Mouse (Mus musculus): ENCODE results near the gene Spin1. TPM values are rescaled to one million over a fixed set of nuclear protein-coding genes. Genes with fewer than 3 reads are reported as not detected.

The Spin1 gene
- polyA plus RNA-seq, 1 experiment from 2014 or later, result 120 TPM

DNA sequence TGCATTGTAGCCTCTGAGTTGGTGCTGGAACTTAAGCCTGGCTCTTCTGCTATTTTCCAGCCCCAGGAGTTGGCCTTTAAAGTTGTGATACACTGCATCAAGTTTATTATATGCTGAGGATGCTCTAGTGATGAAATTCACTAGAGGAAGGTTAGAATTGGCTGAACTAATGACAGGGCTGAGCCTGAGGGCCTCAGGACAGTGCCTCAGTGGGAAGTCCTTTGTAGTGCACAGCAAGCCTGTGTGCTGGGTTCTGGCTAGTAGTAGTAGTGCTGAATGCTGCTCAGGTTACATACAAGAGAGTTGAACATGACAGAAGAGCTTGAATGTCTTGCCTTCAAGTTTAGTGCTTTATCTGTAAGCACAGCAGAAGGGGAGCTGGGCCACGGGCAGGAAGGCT lies 21.3 kb downstream of the Spin1 start:
- Histone ChIP-seq H3K9me3 (replicated peaks) (no peaks in the 10 kb centered on the region), H3K4me3 (no peak overlapping the region), H3K4me1 (peaks cover 56% of the 10 kb centered on the region), H3K9ac (no peak overlapping the region), H3K27ac (no peak overlapping the region), H3K4me2 (no peak overlapping the region), H3K27me3 (no peaks in the 10 kb centered on the region), H3K36me3 (ENCODE audit: poor library complexity, severe bottlenecking) (peaks cover 19% of the 10 kb centered on the region; the same call in 1 of the 2 replicates)
- no peak for ATAC-seq
- WGBS, result 39% methylated on average over 1 of the region's 1 CpGs

DNA sequence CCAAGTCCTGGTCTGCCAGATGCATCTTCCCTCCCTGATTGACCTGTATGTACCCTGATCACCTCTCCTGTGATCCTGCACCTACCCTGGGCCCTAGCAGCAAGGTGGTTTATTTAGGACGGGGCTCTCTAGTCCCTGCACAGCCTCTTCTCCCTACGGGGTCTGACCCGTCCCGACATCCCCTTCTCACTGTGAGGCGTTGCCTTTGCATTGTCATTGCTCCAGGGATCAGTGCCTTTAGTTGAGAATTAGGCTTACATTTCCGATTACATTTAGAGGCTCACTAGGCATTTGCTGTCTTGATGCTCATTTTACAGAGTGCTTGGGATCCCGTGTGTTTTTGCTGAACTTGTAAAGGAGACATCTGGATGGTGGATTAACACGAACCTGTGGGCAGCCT lies 22.1 kb downstream of the Spin1 start:
- no peak for ATAC-seq
- Histone ChIP-seq H3K4me1 (peaks cover 56% of the 10 kb centered on the region), H3K36me3 (ENCODE audit: poor library complexity, severe bottlenecking) (peaks cover 20% of the 10 kb centered on the region), H3K27ac (no peak overlapping the region), H3K9ac (no peak overlapping the region), H3K4me2 (no peak overlapping the region), H3K27me3 (no peaks in the 10 kb centered on the region), H3K9me3 (replicated peaks) (no peaks in the 10 kb centered on the region), H3K4me3 (no peak overlapping the region)
- WGBS, result 82% methylated on average over 8 of the region's 8 CpGs

DNA sequence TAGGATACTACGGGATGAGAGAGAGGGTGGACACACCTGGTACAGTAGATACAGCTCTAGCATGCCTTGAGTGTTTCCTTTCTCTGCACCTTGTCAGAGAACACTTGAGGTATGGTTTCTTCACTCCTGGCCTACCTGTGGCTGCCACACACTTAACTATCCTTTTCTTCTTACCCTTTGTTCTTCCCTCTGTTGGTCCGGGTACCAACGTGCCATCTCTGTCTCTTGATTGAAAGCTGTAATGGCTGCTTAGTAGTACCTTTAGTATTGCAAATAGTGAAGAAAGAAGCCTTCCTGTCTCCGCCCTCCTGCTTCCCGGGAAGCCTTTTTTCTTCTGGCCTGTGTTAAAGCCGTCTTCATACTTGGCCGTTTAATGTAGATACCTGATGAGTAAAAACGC lies 24.7 kb downstream of the Spin1 start:
- Histone ChIP-seq H3K9me3 (replicated peaks) (no peaks in the 10 kb centered on the region), H3K27ac (no peak overlapping the region), H3K4me1 (peaks cover 31% of the 10 kb centered on the region), H3K4me3 (no peak overlapping the region), H3K27me3 (no peaks in the 10 kb centered on the region), H3K9ac (no peak overlapping the region), H3K4me2 (no peak overlapping the region), H3K36me3 (ENCODE audit: poor library complexity, severe bottlenecking) (peaks cover 36% of the 10 kb centered on the region)
- WGBS, result 76% methylated on average over 8 of the region's 8 CpGs
- ATAC-seq, result no peak

DNA sequence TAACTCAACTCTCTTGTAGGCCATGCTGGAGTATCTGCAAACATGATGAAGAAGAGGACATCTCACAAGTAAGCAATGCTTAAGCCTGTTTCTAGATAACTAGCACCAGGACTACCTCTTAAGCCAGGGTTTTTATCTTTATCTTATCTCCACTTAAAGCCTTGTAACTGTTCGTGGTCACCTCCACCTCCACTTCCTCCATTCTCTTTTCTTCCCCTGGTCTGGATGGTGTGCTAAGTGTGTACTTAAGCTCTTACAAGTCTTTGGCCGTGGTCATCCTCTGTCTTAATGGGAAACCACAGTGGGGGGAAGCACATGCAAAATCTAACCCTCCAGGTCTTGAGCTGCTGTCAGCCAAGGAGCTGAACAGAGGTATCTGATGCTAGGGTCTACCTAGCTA lies 27.2 kb downstream of the Spin1 start:
- H3K36me3 ChIP-seq (ENCODE audit: poor library complexity, severe bottlenecking), result peaks cover 55% of the 10 kb centered on the region
- H3K9ac ChIP-seq, result no peak overlapping the region
- H3K27me3 ChIP-seq, result no peaks in the 10 kb centered on the region
- H3K4me3 ChIP-seq, result no peak overlapping the region
- no peaks in the 10 kb centered on the region for H3K9me3 ChIP-seq (replicated peaks)
- 99% methylated on average over 2 of the region's 2 CpGs for WGBS
- no peak overlapping the region for H3K4me2 ChIP-seq
- no peak for ATAC-seq
- H3K4me1 ChIP-seq, result peaks cover 5% of the 10 kb centered on the region; the same call in 1 of the 2 replicates
- no peak overlapping the region for H3K27ac ChIP-seq

DNA sequence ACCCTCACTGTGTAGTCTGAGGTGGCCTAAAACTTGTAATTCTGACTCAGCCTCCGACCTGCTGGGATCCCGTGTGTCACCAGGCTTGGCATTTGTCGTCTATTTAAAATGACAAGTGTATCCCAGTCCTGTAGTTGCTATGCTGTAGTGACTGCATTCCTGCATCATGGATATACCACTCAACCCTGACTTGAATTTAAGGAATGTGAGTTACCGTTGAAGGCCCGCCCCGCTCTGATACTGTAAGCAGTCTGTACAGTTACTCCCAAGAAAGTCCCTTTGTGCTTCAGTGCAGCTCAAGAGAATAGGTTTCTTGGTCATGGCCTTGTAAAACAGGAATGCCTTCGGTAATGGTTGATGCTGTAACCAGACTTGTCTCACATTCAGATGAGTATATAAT lies 27.7 kb downstream of the Spin1 start:
- H3K4me3 ChIP-seq, result no peak overlapping the region
- H3K4me1 ChIP-seq, result 0 out of 2 replicates have a peak, but pooled peaks cover under 1% of the 10 kb centered on the region
- no peak for ATAC-seq
- H3K27ac ChIP-seq, result no peak overlapping the region
- peaks cover 55% of the 10 kb centered on the region for H3K36me3 ChIP-seq (ENCODE audit: poor library complexity, severe bottlenecking)
- no peak overlapping the region for H3K9ac ChIP-seq
- H3K4me2 ChIP-seq, result no peak overlapping the region
- 95% methylated on average over 7 of the region's 7 CpGs for WGBS
- no peaks in the 10 kb centered on the region for H3K27me3 ChIP-seq
- no peaks in the 10 kb centered on the region for H3K9me3 ChIP-seq (replicated peaks)

DNA sequence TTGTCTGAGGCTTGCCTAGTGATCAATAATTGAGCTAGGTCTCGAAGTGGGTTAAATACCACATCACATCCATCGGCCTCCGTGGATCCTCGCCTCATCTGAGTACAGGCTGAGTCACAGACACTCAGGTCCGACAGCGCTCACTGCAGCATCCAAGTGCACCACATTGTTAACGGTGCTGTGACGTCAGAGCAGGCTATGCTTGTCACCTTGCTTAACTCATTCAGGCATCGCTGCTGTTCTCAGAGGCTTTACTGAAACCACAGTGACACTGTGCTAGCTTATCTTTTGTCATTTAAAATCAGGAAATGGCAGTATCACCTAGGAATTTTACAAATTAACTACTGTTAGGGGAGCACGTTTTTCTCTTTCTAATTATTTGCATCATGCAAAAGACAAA lies 30.5 kb downstream of the Spin1 start:
- H3K27ac ChIP-seq, result no peak overlapping the region
- H3K9ac ChIP-seq, result no peak overlapping the region
- WGBS, result 86% methylated on average over 10 of the region's 10 CpGs
- ATAC-seq, result no peak
- H3K9me3 ChIP-seq (replicated peaks), result no peaks in the 10 kb centered on the region
- H3K27me3 ChIP-seq, result no peaks in the 10 kb centered on the region
- no peak overlapping the region for H3K4me2 ChIP-seq
- H3K36me3 ChIP-seq (ENCODE audit: poor library complexity, severe bottlenecking), result peaks cover 53% of the 10 kb centered on the region
- H3K4me1 ChIP-seq, result no peaks in the 10 kb centered on the region
- no peak overlapping the region for H3K4me3 ChIP-seq

DNA sequence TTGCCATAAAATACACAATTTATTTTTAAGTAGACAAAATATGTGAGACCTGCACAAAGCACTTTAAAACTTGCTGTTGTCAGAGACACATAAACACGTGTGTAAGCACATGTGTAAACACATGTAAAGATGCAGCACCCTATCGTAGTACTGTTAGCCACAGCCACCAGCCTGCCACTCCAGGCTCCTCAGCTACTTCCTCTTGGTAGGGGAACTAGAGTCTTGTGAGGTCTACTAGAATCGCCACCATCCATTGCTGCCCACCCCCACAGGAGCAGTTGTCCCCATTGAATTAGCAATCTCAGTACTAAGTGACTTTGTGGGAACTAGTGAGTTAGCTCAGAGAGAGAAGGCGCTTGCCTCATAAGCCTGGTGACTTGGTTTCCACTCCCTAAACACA lies 35.6 kb downstream of the Spin1 start:
- Histone ChIP-seq H3K36me3 (ENCODE audit: poor library complexity, severe bottlenecking) (peaks cover 56% of the 10 kb centered on the region), H3K27me3 (no peaks in the 10 kb centered on the region), H3K4me1 (no peaks in the 10 kb centered on the region), H3K27ac (no peak overlapping the region), H3K9ac (no peak overlapping the region), H3K4me2 (no peak overlapping the region), H3K9me3 (replicated peaks) (no peaks in the 10 kb centered on the region), H3K4me3 (no peak overlapping the region)
- WGBS, result 95% methylated on average over 4 of the region's 4 CpGs
- no peak for ATAC-seq

DNA sequence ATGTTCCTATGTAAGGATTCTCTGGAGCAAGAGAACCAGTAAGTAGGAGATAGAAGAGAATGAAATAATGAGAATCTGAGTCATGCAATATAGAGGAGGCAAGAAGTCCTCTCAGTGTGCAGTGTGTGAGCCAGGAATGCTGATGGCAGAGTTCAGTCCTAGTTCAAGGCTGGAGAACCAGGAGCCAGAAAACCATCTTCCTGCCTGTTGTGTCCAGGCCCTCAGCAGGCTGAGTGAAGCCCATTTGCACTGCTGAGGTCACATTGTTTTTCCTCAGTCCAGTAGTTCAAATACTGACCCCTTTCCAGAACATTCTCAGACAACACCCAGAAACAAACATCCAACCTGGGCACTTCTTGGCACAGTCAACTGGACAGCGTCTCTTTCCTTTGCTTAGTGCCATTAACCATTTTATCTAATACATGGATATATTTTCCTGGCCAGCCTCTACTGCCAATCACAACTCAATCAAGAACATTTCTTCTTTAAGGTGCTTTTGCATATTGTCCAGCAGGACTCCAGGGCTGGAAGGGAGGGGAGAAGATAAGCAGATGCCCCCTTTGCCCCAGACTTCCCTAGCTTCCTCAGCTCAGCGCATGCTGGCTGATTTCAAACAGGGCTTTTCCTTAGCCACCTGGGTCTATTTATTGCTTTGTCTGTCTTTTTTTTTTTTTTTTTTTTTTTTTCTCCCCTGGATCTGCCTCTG lies 36.5 kb downstream of the Spin1 start:
- H3K4me3 ChIP-seq, result no peak overlapping the region
- ATAC-seq, result no peak
- H3K27me3 ChIP-seq, result no peaks in the 10 kb centered on the region
- no peak overlapping the region for H3K27ac ChIP-seq
- H3K36me3 ChIP-seq (ENCODE audit: poor library complexity, severe bottlenecking), result peaks cover 56% of the 10 kb centered on the region
- WGBS, result 73% methylated on average over 2 of the region's 2 CpGs
- H3K4me2 ChIP-seq, result no peak overlapping the region
- no peaks in the 10 kb centered on the region for H3K9me3 ChIP-seq (replicated peaks)
- no peak overlapping the region for H3K9ac ChIP-seq
- H3K4me1 ChIP-seq, result no peaks in the 10 kb centered on the region

DNA sequence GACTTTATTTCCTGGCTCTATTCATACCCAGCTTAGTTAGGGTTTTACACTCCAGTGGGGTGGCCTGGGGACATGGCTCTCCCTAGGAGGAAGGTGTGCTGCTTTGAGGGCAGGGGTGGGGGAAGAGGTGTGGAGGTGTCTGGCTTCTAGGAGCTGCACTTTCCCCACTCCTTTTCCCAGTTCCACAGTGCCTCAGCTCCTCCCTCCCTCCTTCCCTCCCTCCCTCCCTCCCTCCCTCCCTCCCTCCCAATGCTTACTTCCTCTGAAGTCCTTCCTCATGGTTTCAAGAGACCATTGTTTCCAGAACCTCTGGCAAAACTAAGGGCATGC lies 37.0 kb downstream of the Spin1 start:
- no peaks in the 10 kb centered on the region for H3K4me1 ChIP-seq
- ATAC-seq, result no peak
- no peak overlapping the region for H3K4me2 ChIP-seq
- H3K27me3 ChIP-seq, result no peaks in the 10 kb centered on the region
- H3K9ac ChIP-seq, result no peak overlapping the region
- H3K36me3 ChIP-seq (ENCODE audit: poor library complexity, severe bottlenecking), result peaks cover 53% of the 10 kb centered on the region
- no peaks in the 10 kb centered on the region for H3K9me3 ChIP-seq (replicated peaks)
- H3K4me3 ChIP-seq, result no peak overlapping the region
- no peak overlapping the region for H3K27ac ChIP-seq

DNA sequence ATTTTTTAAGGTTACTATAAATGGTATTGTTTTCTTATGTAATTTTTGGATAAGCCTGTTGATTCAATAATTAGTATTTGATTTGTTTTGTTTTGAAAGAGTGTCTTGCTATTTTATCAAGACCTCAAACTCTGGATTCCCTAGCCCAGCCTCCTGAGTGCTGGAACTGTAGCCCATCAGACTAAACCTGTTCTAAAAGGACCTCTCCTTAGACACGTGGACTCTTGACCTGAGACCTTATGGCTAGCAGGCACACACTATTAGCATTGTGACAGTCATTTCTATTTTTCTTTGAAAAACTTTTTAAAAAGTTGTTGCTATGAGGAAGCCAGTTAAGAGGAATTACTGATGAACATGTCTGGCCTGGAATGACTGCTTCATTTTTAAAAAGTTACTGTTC lies 46.4 kb downstream of the Spin1 start:
- 72% methylated on average over 1 of the region's 1 CpGs for WGBS
- no peak overlapping the region for H3K4me3 ChIP-seq
- H3K36me3 ChIP-seq (ENCODE audit: poor library complexity, severe bottlenecking), result peaks cover 64% of the 10 kb centered on the region
- no peak overlapping the region for H3K27ac ChIP-seq
- H3K4me1 ChIP-seq, result no peaks in the 10 kb centered on the region
- H3K9ac ChIP-seq, result no peak overlapping the region
- H3K4me2 ChIP-seq, result no peak overlapping the region
- no peak for ATAC-seq
- H3K27me3 ChIP-seq, result no peaks in the 10 kb centered on the region
- H3K9me3 ChIP-seq (replicated peaks), result no peaks in the 10 kb centered on the region

DNA sequence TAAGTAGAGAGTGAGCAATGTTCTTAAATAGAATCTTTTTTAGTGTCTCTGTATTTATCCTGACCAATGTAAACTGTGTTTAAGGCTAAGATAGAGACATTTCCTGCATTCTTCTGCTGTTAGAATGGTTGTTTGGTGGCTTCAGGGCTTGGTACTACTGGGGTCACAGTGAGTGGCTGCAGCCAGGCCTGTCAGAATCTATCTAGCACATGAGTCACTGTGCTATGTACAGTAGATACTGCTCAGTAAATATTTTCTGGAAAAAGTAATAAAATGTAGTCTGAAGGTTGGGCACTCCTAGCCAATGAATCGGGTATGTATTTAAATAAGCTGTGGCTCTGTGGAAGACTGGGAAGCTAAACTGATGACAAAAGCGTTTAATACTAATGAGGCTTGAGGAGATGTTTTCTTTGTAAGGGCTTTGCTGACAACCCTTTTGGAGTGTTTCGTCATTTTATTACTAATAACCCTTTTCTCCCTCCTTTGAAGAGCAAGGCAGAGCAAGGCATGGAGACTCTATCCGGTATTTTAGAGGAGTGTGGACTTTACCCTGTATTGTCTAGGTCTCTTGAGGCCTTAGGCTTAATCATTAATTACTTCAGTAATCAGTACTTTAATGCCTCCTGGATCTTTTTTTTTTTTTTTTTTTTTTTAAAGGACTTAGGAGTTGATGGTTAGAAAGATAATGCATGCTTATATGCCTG lies 52.4 kb downstream of the Spin1 start:
- no peak overlapping the region for H3K27ac ChIP-seq
- H3K4me1 ChIP-seq, result no peaks in the 10 kb centered on the region
- H3K4me2 ChIP-seq, result no peak overlapping the region
- H3K4me3 ChIP-seq, result no peak overlapping the region
- no peaks in the 10 kb centered on the region for H3K9me3 ChIP-seq (replicated peaks)
- H3K27me3 ChIP-seq, result no peaks in the 10 kb centered on the region
- no peak for ATAC-seq
- WGBS, result 72% methylated on average over 4 of the region's 4 CpGs
- peaks cover 66% of the 10 kb centered on the region for H3K36me3 ChIP-seq (ENCODE audit: poor library complexity, severe bottlenecking)
- no peak overlapping the region for H3K9ac ChIP-seq

DNA sequence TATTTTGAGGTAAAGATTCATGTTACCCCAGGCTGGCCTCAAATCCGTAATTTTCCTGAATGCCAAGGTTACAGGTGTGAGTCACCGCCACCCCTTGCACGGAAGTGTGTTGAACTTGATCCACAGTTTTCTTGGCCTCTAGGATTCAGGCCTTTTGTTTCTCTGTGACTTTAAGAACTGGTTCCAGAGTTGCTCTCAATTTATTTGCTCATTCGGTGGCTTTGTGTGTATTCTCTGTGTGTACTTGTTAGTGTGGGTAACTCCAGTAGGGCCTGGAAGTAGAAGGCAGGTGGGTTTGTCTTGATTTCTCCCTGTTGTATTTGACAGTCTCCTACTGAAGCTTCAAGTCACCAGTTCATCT lies 53.0 kb downstream of the Spin1 start:
- no peak for ATAC-seq
- WGBS, result 92% methylated on average over 4 of the region's 4 CpGs
- Histone ChIP-seq H3K4me1 (no peaks in the 10 kb centered on the region), H3K4me3 (no peak overlapping the region), H3K9ac (no peak overlapping the region), H3K9me3 (replicated peaks) (no peaks in the 10 kb centered on the region), H3K27ac (no peak overlapping the region), H3K27me3 (no peaks in the 10 kb centered on the region), H3K4me2 (no peak overlapping the region), H3K36me3 (ENCODE audit: poor library complexity, severe bottlenecking) (peaks cover 68% of the 10 kb centered on the region)

Measured in forebrain, embryonic 13.5 days (tissue).